8 mouse cellular contexts compared by ENCODE assay signal in the genomic region with DNA sequence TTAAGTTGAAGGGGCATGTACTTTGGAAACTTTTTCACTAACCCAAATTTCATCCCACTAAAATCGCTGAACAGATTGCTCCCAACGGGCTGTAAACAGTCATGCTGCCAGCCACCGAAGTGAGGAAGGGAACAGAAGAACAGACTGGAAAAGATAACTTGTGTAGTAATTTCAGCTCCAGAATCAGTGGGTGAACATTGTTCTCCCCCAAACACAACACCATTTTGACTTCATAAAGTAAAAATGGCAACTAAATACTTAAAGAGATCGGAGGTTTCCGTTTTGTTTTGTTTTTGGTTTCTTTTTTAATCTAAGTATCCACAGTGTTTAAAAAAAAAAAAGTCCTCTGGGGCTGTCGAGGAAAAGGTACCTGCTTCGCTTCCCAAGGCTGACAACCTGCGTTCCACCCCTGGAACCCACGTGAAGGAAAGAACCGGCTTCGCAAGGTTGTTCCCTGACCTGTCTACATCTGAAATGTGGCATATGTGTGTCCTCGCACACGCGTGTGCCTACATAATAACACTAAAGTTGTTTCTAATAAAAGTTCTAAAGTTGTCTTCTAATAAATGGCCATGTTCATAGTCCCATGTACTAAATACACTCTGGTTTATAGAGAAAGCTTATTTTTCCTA. TPM values are rescaled to one million over a fixed set of nuclear protein-coding genes. Genes with fewer than 3 reads are reported as not detected.
A peak's percentile ranks its signal among the peaks of the same experiment; 100 is the strongest.
DNase-seq lines count a peak whose midpoint lies in the region; TF ChIP-seq lines count a peak whose summit lies in the region.

No protein-coding gene starts in this region.

- H3K36me3 ChIP-seq in hindbrain, embryonic 10.5 days: no peaks in the 10 kb centered on the region

- no peak overlapping the region; the same call in 1 of the 2 replicates for H3K27ac ChIP-seq in left cerebral cortex, adult 2 months
- H3K27ac ChIP-seq in hindbrain, embryonic 10.5 days: no peak overlapping the region; the same call in 1 of the 2 replicates

- H3K4me1 ChIP-seq in hindbrain, embryonic 10.5 days (replicated peaks): peaks cover 11% of the 10 kb centered on the region

- H3K4me3 ChIP-seq in left cerebral cortex, adult 2 months: peak overlapping the region; percentile 92
- peak overlapping the region; percentile 87 for H3K4me3 ChIP-seq in hindbrain, embryonic 10.5 days

- peaks cover 4% of the 10 kb centered on the region; the same call in 1 of the 2 replicates for H3K27me3 ChIP-seq in hindbrain, embryonic 10.5 days (ENCODE audit: insufficient read depth, poor library complexity, severe bottlenecking)

- intact Hi-C loops in left cerebral cortex, adult 2 months (cut with DNase I): loop anchor here (2.0 to 5.0 kb wide), 3 partner anchors 42 to 322 kb away; a partner anchor contains a TSS
- intact Hi-C loops in left cerebral cortex, postnatal 14 days (cut with DNase I): loop anchor here (5.0 kb wide), 1 partner anchor 311 kb away; a partner anchor contains a TSS
- intact Hi-C loops in left cerebral cortex, postnatal 10 days (cut with DNase I): loop anchor here (10.0 kb wide), 1 partner anchor 308 kb away; a partner anchor contains a TSS

- no peaks in the 10 kb centered on the region for H3K9me3 ChIP-seq in hindbrain, embryonic 10.5 days

- 52% methylated on average over 14 of the region's 14 CpGs for WGBS in hindbrain, embryonic 10.5 days

- no peak for TF ChIP-seq CTCF in left cerebral cortex, adult 2 months (IDR thresholded peaks at IDR 0.05)

- DNase-seq in left cerebral cortex, adult 2 months (ENCODE audit: extremely low spot score in 1 of 2, low spot score in 2 of 2): no peak
- DNase-seq in left cerebral cortex, postnatal 14 days (ENCODE audit: low spot score in 2 of 2): no peak
- DNase-seq in c-Kit-positive CD71-positive TER-119-positive erythroid progenitor cells, embryonic 14.5 days (ENCODE audit: low spot score): peak; percentile 31
- no peak for DNase-seq in hindbrain, embryonic 10.5 days (ENCODE audit: low spot score)
- peak; percentile 6 for DNase-seq in lung, postnatal 10 days
- no peak for DNase-seq in frontal cortex, postnatal 25 days (ENCODE audit: low spot score in 2 of 2)
- DNase-seq in urinary bladder, postnatal 10 days (ENCODE audit: low spot score): no peak
- no peak for DNase-seq in left cerebral cortex, postnatal 10 days (ENCODE audit: extremely low spot score in 1 of 2, low spot score in 2 of 2)

RNA-seq across cellular contexts. Expression of a gene that starts 1.3 kb away (rescaled TPM):
- 10 to 100 TPM; 36.7 to 37.7 TPM for total RNA-seq in left cerebral cortex, adult 2 months (2021)
- 10 to 100 TPM; 31.5 to 34.3 TPM for total RNA-seq in left cerebral cortex, postnatal 14 days (2021)
- polyA plus RNA-seq in hindbrain, embryonic 10.5 days (2016; fragmentation: Nextera tagmentation; extraction: Ambion mirVana): 8.5 and 10.1 TPM in 2 replicates
- 10 to 100 TPM; 27.7 to 34.3 TPM for total RNA-seq in left cerebral cortex, postnatal 10 days (2021)

RNA-seq across cellular contexts. Expression of a gene that starts 41.8 kb away (rescaled TPM):
- total RNA-seq in left cerebral cortex, adult 2 months (2021): 10 to 100 TPM; 17.3 to 19.9 TPM
- total RNA-seq in left cerebral cortex, postnatal 14 days (2021): 10 to 100 TPM; 13.3 to 14.3 TPM
- 12.8 and 17.2 TPM in 2 replicates for polyA plus RNA-seq in hindbrain, embryonic 10.5 days (2016; fragmentation: Nextera tagmentation; extraction: Ambion mirVana)
- 10 to 100 TPM; 11.6 to 16.7 TPM for total RNA-seq in left cerebral cortex, postnatal 10 days (2021)

RNA-seq across cellular contexts. Expression of a gene that starts 41.8 kb away (rescaled TPM):
- 10 to 100 TPM; 32.9 to 40.3 TPM for total RNA-seq in left cerebral cortex, adult 2 months (2021)
- 10 to 100 TPM; 25.4 to 34.8 TPM for total RNA-seq in left cerebral cortex, postnatal 14 days (2021)
- polyA plus RNA-seq in hindbrain, embryonic 10.5 days (2016; fragmentation: Nextera tagmentation; extraction: Ambion mirVana): 20.3 and 21.2 TPM in 2 replicates
- 10 to 100 TPM; 25.2 to 28.2 TPM for total RNA-seq in left cerebral cortex, postnatal 10 days (2021)

Comparison
In these comparisons a context has a peak if more than half of its experiments do, and no peak if none do; other contexts are left out.
1. DNase-seq: peak in c-Kit-positive CD71-positive TER-119-positive erythroid progenitor cells, embryonic 14.5 days (single experiment) and lung, postnatal 10 days (single experiment); none in left cerebral cortex, adult 2 months (0 of 2), left cerebral cortex, postnatal 14 days (0 of 2), hindbrain, embryonic 10.5 days (single experiment), frontal cortex, postnatal 25 days (0 of 2), urinary bladder, postnatal 10 days (single experiment) and left cerebral cortex, postnatal 10 days (0 of 2).